Mouse (Mus musculus) midbrain, embryonic 13.5 days (tissue): Measurements from ENCODE around the gene Prim1. TPM values are rescaled to one million over a fixed set of nuclear protein-coding genes. Genes with fewer than 3 reads are reported as not detected.
"Not testable (repeated sequence)": the region's sequence is repeated elsewhere in the genome, so short reads cannot be mapped to it uniquely, and the experiment has no call there.

ENCODE experiments used
- ATAC-seq: fragments of 200-750 bp; cut with Nextera tagmentation; 2 replicates; pipeline ENCODE4 v1.8.0; 2017; ENCODE audit warnings: mild to moderate bottlenecking, moderate TSS enrichment, moderate library complexity
- H3K27ac ChIP-seq: fragments of 300-500 bp; sonication (generic); 2 replicates; pipeline ENCODE4 v1.5.1; 2015; ENCODE audit warnings: inconsistent platforms, mild to moderate bottlenecking, moderate library complexity
- H3K27me3 ChIP-seq: fragments of 300-500 bp; sonication (generic); 2 replicates; pipeline ENCODE4 v1.6.1; 2015; ENCODE audit warnings: mild to moderate bottlenecking, inconsistent platforms
- H3K36me3 ChIP-seq: fragments of 300-500 bp; sonication (generic); 2 replicates; pipeline ENCODE4 v1.6.1; 2015; ENCODE audit warnings: mild to moderate bottlenecking, inconsistent platforms
- H3K4me1 ChIP-seq: fragments of 300-500 bp; sonication (generic); replicated peaks from 2 replicates; pipeline ENCODE4 v1.6.1; 2015; ENCODE audit warnings: inconsistent platforms
- H3K4me2 ChIP-seq: fragments of 300-500 bp; sonication (generic); replicated peaks from 2 replicates; pipeline ENCODE4 v1.6.1; 2015; ENCODE audit warnings: moderate library complexity, mild to moderate bottlenecking, inconsistent platforms
- H3K4me3 ChIP-seq: fragments of 300-500 bp; sonication (generic); replicated peaks from 2 replicates; pipeline ENCODE4 v1.5.1; 2015; ENCODE audit warnings: mild to moderate bottlenecking, inconsistent platforms
- H3K9ac ChIP-seq: fragments of 300-500 bp; sonication (generic); replicated peaks from 2 replicates; pipeline ENCODE4 v1.6.1; 2015; ENCODE audit warnings: mild to moderate bottlenecking, inconsistent platforms
- H3K9me3 ChIP-seq: fragments of 300-500 bp; sonication (generic); 2 replicates; pipeline ENCODE4 v1.6.1; 2016; ENCODE audit warnings: mild to moderate bottlenecking, inconsistent platforms
- WGBS: fragments of 180-500 bp; shearing (Covaris S2); methylation state at CpG from one replicate; pipeline ENCODE4 v1.1.7; 2015; 5-methylcytosine and 5-hydroxymethylcytosine counted together
- polyA plus RNA-seq: library from polyadenylated mRNA; unstranded; fragments of >200 nt; fragmentation: Nextera tagmentation; extraction: Ambion mirVana; gene quantifications from 2 replicates; pipeline ENCODE4 v1.2.1, GENCODE M21; 2015

Gene Prim1
- polyA plus RNA-seq, 1 experiment from 2014 or later = 44.8 TPM

DNA sequence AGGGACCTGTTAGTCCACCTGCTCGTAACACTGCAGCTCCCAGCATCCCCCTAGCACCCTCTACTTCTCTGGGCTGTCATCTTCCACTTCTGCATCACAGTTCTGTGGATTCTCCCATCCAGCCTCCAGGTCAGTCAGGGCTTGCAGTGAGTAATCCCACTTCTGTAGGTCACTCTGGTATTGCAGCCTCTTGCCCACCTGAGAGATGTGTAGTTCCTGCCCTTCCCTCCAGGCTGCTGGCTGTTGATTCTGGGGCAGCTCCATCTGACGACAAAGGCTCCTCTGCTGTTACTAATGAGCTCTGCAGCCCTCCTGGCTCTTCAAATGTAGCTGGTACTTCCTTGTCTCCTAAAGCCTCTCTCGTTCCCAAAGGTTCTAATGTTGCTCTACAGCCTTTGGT lies 24.9 kb downstream of the Prim1 start:
- no peak overlapping the region for H3K4me2 ChIP-seq
- H3K4me3 ChIP-seq = no peak overlapping the region
- H3K27me3 ChIP-seq = no peaks in the 10 kb centered on the region
- no peak overlapping the region for H3K9ac ChIP-seq
- peaks cover 48% of the 10 kb centered on the region for H3K4me1 ChIP-seq
- no peaks in the 10 kb centered on the region for H3K9me3 ChIP-seq
- no peak for ATAC-seq
- H3K36me3 ChIP-seq = peaks cover 54% of the 10 kb centered on the region
- no peak overlapping the region for H3K27ac ChIP-seq
- WGBS = 82% methylated on average over 3 of the region's 3 CpGs

DNA sequence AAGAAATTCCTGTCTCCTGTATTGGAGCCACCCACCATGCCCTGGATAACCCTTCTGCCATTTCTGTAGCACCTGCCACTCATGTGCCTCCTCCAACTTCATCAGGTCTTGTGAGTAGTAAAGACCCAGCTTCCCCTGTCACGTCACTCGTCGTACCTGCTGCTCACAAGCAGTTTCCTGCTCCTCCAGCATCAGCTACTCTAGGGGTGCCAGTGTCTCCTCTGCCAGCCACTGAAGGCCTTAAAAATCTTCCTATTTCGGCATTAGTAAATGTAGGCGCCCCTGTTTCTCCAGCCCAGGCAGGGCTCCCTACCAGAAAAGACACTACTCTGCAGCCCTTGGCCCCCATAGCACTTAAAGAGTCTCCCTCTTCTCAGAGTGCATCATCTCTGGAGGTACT lies 25.3 kb downstream of the Prim1 start:
- H3K4me3 ChIP-seq = no peak overlapping the region
- H3K36me3 ChIP-seq = peaks cover 58% of the 10 kb centered on the region
- H3K9me3 ChIP-seq = no peaks in the 10 kb centered on the region
- no peak overlapping the region for H3K27ac ChIP-seq
- no peak overlapping the region for H3K4me2 ChIP-seq
- 97% methylated on average over 5 of the region's 5 CpGs for WGBS
- H3K4me1 ChIP-seq = peaks cover 49% of the 10 kb centered on the region
- no peak overlapping the region for H3K9ac ChIP-seq
- no peaks in the 10 kb centered on the region for H3K27me3 ChIP-seq
- ATAC-seq = no peak

DNA sequence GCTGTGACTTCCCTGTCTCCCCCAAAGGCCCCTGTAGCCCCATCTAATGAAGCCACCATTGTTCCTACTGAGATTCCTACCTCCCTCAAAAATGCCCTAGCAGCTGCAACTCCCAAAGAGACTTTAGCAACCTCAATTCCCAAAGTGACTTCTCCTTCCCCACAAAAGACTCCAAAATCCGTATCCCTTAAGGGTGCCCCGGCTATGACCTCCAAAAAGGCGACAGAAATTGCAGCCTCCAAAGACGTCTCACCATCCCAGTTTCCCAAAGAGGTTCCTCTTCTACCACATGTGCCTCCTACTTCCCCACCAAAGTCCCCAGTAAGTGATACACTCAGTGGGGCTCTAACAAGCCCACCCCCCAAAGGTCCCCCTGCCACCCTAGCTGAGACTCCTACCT lies 26.7 kb downstream of the Prim1 start:
- Histone ChIP-seq H3K9me3 (no peaks in the 10 kb centered on the region), H3K9ac (no peak overlapping the region), H3K27me3 (no peaks in the 10 kb centered on the region), H3K36me3 (peaks cover 71% of the 10 kb centered on the region), H3K4me1 (peaks cover 46% of the 10 kb centered on the region), H3K27ac (no peak overlapping the region), H3K4me2 (no peak overlapping the region), H3K4me3 (no peak overlapping the region)
- 79% methylated on average over 4 of the region's 4 CpGs for WGBS
- no peak for ATAC-seq

DNA sequence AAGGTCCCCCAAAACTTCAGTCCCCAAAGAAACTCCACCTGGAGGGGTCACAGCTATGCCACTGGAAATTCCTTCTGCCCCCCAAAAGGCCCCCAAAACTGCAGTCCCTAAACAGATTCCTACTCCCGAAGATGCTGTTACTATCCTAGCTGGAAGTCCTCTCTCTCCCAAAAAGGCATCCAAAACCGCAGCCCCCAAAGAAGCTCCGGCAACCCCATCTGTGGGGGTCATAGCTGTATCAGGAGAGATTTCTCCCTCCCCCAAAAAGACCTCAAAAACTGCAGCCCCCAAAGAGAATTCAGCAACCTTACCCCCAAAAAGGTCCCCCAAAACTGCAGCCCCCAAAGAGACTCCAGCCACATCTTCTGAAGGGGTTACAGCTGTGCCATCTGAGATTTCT lies 27.5 kb downstream of the Prim1 start:
- Histone ChIP-seq H3K27ac (no peak overlapping the region), H3K36me3 (peaks cover 78% of the 10 kb centered on the region), H3K4me2 (no peak overlapping the region), H3K9me3 (no peaks in the 10 kb centered on the region), H3K27me3 (no peaks in the 10 kb centered on the region), H3K4me1 (peaks cover 38% of the 10 kb centered on the region), H3K9ac (no peak overlapping the region), H3K4me3 (no peak overlapping the region)
- WGBS = 93% methylated on average over 3 of the region's 3 CpGs
- ATAC-seq = no peak

DNA sequence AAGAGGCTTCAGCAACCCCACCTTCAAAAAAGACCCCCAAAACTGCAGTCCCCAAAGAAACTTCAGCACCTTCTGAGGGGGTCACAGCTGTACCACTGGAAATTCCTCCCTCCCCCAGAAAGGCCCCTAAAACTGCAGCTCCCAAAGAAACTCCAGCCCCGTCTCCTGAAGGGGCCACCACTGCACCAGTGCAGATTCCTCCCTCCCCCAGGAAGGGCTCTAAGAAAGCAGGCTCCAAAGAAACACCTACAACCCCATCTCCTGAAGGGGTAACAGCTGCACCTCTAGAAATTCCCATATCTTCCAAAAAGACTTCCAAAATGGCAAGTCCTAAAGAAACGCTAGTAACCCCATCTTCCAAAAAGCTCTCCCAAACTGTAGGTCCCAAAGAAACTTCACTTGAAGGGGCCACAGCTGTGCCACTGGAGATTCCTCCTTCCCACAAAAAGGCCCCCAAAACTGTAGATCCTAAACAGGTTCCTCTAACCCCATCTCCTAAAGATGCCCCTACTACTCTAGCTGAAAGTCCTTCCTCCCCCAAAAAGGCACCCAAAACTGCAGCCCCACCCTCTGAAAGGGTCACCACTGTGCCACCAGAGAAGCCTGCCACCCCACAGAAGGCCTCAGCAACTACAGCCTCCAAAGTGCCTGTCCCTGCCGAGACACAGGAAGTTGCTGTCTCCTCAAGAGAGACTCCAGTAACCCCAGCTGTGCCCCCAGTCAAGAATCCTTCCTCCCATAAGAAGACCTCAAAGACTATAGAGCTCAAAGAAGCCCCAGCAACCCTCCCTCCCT lies 28.3 kb downstream of the Prim1 start:
- peaks cover 85% of the 10 kb centered on the region for H3K36me3 ChIP-seq
- no peaks in the 10 kb centered on the region for H3K27me3 ChIP-seq
- no peak overlapping the region for H3K4me3 ChIP-seq
- ATAC-seq = no peak
- WGBS = 71% methylated on average over 3 of the region's 3 CpGs
- H3K27ac ChIP-seq = no peak overlapping the region
- peaks cover 31% of the 10 kb centered on the region for H3K4me1 ChIP-seq
- H3K9ac ChIP-seq = no peak overlapping the region
- no peaks in the 10 kb centered on the region for H3K9me3 ChIP-seq
- H3K4me2 ChIP-seq = no peak overlapping the region

DNA sequence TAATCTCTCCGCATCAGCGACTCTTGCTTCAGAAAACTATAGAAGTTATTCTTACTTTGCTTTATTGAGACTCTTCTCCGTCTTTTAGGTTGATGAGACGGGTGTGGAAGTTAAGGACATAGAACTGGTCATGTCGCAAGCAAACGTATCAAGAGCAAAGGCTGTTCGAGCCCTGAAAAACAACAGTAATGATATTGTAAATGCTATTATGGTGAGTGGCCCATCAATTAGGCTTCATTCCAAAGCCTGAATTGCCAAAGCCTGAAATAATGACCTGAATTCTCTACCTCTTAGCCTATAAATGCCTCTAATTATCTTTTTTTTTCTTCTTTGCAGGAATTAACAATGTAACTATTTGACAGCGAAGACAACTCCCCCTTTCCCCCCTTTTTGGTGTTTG lies 33.2 kb downstream of the Prim1 start:
- peaks cover 17% of the 10 kb centered on the region; the same call in 1 of the 2 replicates for H3K4me1 ChIP-seq
- H3K9ac ChIP-seq = no peak overlapping the region
- WGBS = 96% methylated on average over 8 of the region's 8 CpGs
- H3K36me3 ChIP-seq = peaks cover 83% of the 10 kb centered on the region
- H3K27me3 ChIP-seq = no peaks in the 10 kb centered on the region
- H3K4me3 ChIP-seq = no peak overlapping the region
- no peak overlapping the region for H3K27ac ChIP-seq
- no peak overlapping the region for H3K4me2 ChIP-seq
- H3K9me3 ChIP-seq = no peaks in the 10 kb centered on the region
- ATAC-seq = no peak

DNA sequence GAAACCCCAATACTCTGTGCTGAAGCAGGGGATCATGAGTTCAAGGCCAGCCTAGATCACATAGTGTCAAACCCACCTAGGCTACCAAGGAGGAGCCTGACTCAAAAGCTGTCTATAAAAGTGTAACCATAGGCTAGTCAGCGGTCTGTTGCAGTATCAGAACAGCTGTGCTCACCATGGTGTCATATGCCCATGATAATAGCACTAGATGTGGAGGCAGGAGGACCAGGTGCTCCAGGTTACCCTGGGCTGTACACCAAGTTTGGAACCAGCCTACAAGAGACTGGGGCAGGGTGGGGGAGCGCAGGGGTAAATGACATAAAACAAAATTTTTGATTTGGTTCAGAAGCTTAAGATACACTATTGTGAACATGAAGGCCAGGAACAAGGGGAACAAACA lies 34.8 kb downstream of the Prim1 start:
- no peak overlapping the region for H3K4me3 ChIP-seq
- no peak for ATAC-seq
- no peak overlapping the region for H3K4me2 ChIP-seq
- no peak overlapping the region for H3K27ac ChIP-seq
- no peak overlapping the region for H3K9ac ChIP-seq
- H3K9me3 ChIP-seq = no peaks in the 10 kb centered on the region
- WGBS = 97% methylated on average over 2 of the region's 2 CpGs
- H3K4me1 ChIP-seq = 0 out of 2 replicates have a peak, but pooled peaks cover 3% of the 10 kb centered on the region
- no peaks in the 10 kb centered on the region for H3K27me3 ChIP-seq
- H3K36me3 ChIP-seq = peaks cover 67% of the 10 kb centered on the region

DNA sequence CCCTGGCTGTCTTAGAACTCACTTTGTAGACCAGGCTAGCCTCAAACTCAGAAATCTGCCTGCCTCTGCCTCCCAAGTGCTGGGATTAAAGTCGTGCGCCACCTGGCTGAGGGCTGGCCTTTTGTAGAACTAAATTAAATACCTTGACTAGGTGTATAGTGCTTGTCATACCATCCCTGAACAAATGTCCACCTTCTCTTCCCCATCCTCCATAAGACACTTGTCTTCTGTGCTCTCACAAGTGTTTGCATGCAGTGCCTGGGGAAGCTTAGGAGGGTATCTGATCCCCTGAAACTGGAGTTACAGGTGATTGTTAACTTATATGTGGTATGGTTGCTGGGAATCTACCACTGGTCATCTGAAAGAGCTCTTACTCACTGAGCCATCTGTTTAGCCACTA lies 35.4 kb downstream of the Prim1 start:
- H3K4me2 ChIP-seq = no peak overlapping the region
- H3K9ac ChIP-seq = no peak overlapping the region
- no peaks in the 10 kb centered on the region for H3K9me3 ChIP-seq
- no peak overlapping the region for H3K27ac ChIP-seq
- ATAC-seq = no peak
- no peaks in the 10 kb centered on the region for H3K4me1 ChIP-seq
- no peak overlapping the region for H3K4me3 ChIP-seq
- H3K27me3 ChIP-seq = no peaks in the 10 kb centered on the region
- 83% methylated on average over 2 of the region's 2 CpGs for WGBS
- H3K36me3 ChIP-seq = peaks cover 62% of the 10 kb centered on the region

DNA sequence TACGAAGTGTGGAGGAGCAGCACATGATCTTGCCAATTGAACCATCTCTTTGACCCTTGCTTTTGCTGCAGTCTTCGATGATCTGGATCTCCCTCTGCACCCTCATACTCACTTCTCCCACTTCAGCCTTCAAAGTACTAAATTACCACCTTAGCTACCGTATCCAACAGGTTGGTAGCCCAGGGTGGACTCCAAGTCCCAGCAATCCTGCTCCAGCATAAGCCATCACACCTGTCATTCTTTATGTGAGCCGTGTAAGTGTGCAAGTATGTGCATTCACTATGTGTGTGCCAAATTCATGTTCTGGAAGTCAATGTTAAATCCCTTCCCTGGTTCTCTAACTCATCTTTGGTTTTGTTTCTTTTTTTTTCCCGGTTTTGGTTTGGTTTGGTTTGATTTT lies 36.6 kb downstream of the Prim1 start:
- Histone ChIP-seq H3K9ac (no peak overlapping the region), H3K9me3 (no peaks in the 10 kb centered on the region), H3K27ac (no peak overlapping the region), H3K4me3 (no peak overlapping the region), H3K4me2 (no peak overlapping the region), H3K27me3 (no peaks in the 10 kb centered on the region), H3K4me1 (no peaks in the 10 kb centered on the region), H3K36me3 (peaks cover 49% of the 10 kb centered on the region)
- ATAC-seq = no peak
- 99% methylated on average over 5 of the region's 5 CpGs for WGBS

DNA sequence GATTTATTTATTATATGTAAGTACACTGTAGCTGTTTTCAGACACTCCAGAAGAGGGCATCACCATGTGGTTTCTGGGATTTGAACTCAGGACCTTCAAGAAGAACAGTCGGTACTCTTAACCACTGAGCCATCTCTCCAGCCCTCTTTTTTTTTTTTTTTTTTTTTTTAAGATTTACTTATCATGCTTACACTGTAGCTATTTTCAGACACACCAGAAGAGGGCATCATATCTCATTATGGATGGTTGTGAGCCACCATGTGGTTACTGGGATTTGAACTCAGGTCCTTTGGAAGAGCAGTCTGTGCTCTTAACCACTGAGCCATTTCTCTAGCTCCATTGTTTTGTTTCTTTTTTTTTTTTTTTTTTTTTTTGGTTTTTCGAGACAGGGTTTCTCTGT lies 37.2 kb downstream of the Prim1 start:
- H3K27me3 ChIP-seq, H3K9me3 ChIP-seq, ATAC-seq, H3K4me2 ChIP-seq, H3K27ac ChIP-seq, H3K4me3 ChIP-seq, H3K9ac ChIP-seq, H3K4me1 ChIP-seq: not testable (repeated sequence)
- WGBS = 100% methylated on average over 1 of the region's 2 CpGs
- H3K36me3 ChIP-seq = peaks cover 44% of the 10 kb centered on the region

DNA sequence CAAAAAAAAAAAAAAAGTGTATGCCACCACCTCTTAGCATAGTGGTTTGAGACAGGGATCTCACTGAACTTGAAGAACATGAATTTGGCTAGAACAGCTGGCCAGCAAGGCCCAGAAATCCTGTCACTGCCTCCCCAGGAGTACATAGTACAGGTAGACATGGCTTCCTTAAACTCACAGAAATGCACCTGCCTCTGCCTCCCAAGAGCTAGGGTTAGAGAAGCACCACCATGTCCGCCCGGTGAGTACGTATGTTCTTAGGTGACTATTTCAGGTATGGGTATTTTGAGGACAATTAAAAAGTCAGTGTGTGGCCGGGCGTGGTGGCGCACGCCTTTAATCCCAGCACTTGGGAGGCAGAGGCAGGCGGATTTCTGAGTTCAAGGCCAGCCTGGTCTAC lies 38.0 kb downstream of the Prim1 start:
- H3K27me3 ChIP-seq = no peaks in the 10 kb centered on the region
- ATAC-seq = no peak
- H3K4me3 ChIP-seq = no peak overlapping the region
- H3K4me2 ChIP-seq = no peak overlapping the region
- no peaks in the 10 kb centered on the region for H3K9me3 ChIP-seq
- peaks cover 7% of the 10 kb centered on the region for H3K4me1 ChIP-seq
- peaks cover 37% of the 10 kb centered on the region for H3K36me3 ChIP-seq
- no peak overlapping the region for H3K9ac ChIP-seq
- H3K27ac ChIP-seq = no peak overlapping the region
- 94% methylated on average over 8 of the region's 8 CpGs for WGBS

DNA sequence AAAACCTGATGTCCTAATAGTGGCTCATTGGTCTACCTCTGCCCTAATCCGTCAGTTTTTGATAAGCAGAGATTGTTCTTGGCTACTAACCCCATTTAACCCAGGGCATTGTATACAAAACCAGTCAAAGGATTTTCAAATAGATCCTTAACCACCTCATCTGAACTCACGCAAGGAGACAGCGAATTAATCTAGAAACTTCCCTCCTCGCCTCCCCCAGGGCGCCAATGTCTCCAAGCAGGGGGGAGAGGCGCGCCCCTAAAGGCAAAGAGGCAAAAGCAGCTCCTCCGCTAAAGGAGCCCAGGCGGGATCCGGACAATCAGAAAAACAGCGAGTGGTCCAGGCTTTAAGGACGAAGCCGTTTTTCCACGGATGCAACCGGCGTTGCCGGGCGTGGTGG lies 43.2 kb downstream of the Prim1 start:
- under 1% methylated on average over 18 of the region's 18 CpGs for WGBS
- Histone ChIP-seq H3K4me2 (peak overlapping the region; percentile 88), H3K4me1 (peaks cover 35% of the 10 kb centered on the region), H3K36me3 (no peaks in the 10 kb centered on the region), H3K9me3 (no peaks in the 10 kb centered on the region), H3K9ac (peak overlapping the region; percentile 93), H3K27me3 (no peaks in the 10 kb centered on the region), H3K4me3 (peak overlapping the region; percentile 91), H3K27ac (peak overlapping the region; percentile 99)
- no peak; the same call in 1 of the 2 replicates for ATAC-seq
